Mouse (Mus musculus) layer of hippocampus, postnatal 10 days (tissue): ENCODE data around the gene Bcor. TPM values are rescaled to one million over a fixed set of nuclear protein-coding genes. Genes with fewer than 3 reads are reported as not detected.
A peak's percentile ranks its signal among the peaks of the same experiment; 100 is the strongest.

Experiments used
- DNase-seq, 2 experiments: peaks; one replicate each; pipeline ENCODE4 v3.0.0; 2021; ENCODE audit warnings: low spot score in 2 of 2
- total RNA-seq, 2 experiments: library from RNA; stranded (reverse); gene quantifications; 2 replicates each; pipeline ENCODE4 v1.2.3; 2021

The Bcor gene
- total RNA-seq, 2 experiments from 2014 or later: 18.2 to 18.5 TPM

GRCm38 (mm10) chrX:12088301-12089026, 71.7 kb downstream of the Bcor start:
- peak; percentile 58 to 66 for DNase-seq

GRCm38 (mm10) chrX:12087511-12088300, 72.4 kb downstream of the Bcor start:
- peak in 1 of 2 experiments; percentile 36 for DNase-seq

- DNase-seq: peak; percentile 34 to 56
Measured at GRCm38 (mm10) chrX:12086674-12087510, 73.3 kb downstream of the Bcor start.

GRCm38 (mm10) chrX:12085949-12086348, 74.2 kb downstream of the Bcor start:
- DNase-seq: no peak

- DNase-seq: no peak
Measured at GRCm38 (mm10) chrX:12085290-12085689, 74.9 kb downstream of the Bcor start.

GRCm38 (mm10) chrX:12084698-12085097, 75.5 kb downstream of the Bcor start:
- DNase-seq: no peak

GRCm38 (mm10) chrX:12083631-12084030, 76.5 kb downstream of the Bcor start:
- no peak for DNase-seq

- no peak for DNase-seq
Measured at GRCm38 (mm10) chrX:12082736-12083135, 77.4 kb downstream of the Bcor start.

- no peak for DNase-seq
Measured at GRCm38 (mm10) chrX:12082184-12082583, 78.0 kb downstream of the Bcor start.

- no peak for DNase-seq
Measured at GRCm38 (mm10) chrX:12081741-12082155, 78.4 kb downstream of the Bcor start.

GRCm38 (mm10) chrX:12080904-12081740, 79.0 kb downstream of the Bcor start:
- DNase-seq: peak; percentile 28 to 39

GRCm38 (mm10) chrX:12080095-12080903, 79.9 kb downstream of the Bcor start:
- DNase-seq: peak; percentile 52 to 63

GRCm38 (mm10) chrX:12079309-12080094, 80.7 kb downstream of the Bcor start:
- peak in 1 of 2 experiments; percentile 37 for DNase-seq

- DNase-seq: no peak
Measured at GRCm38 (mm10) chrX:12079059-12079308, 81.2 kb downstream of the Bcor start.

- peak in 1 of 2 experiments; percentile 39 for DNase-seq
Measured at GRCm38 (mm10) chrX:12078195-12079058, 81.7 kb downstream of the Bcor start.

GRCm38 (mm10) chrX:12077601-12077980, 82.6 kb downstream of the Bcor start:
- DNase-seq: no peak

- DNase-seq: peak in 1 of 2 experiments; percentile 51
Measured at GRCm38 (mm10) chrX:12076763-12077600, 83.2 kb downstream of the Bcor start.
